Mouse (Mus musculus) C2C12 (cell line): ENCODE measurements at regions not wholly inside any gene's neighbourhood (a gene's known extent, or its start where the extent isn't known, plus 50 kb on each side); places are given as distances from the start of the nearest gene placed in this dataset.

Experiments used
- CTCF ChIP-seq: IDR thresholded peaks from one replicate; pipeline ENCODE4 v1.5.1; 2011; ENCODE audit not compliant: control insufficient read depth, insufficient read depth, insufficient read length
- FOSL1 ChIP-seq: IDR thresholded peaks from one replicate; pipeline ENCODE4 v1.8.0; 2011; ENCODE audit warnings: mild to moderate bottlenecking, low read length; ENCODE audit not compliant: poor library complexity, insufficient read depth, severe bottlenecking
- MAX ChIP-seq: IDR thresholded peaks from one replicate; pipeline ENCODE4 v1.6.1; 2011; ENCODE audit warnings: mild to moderate bottlenecking, control low read depth
- MYOD1 ChIP-seq: IDR thresholded peaks from one replicate; pipeline ENCODE4 v1.6.1; 2011; ENCODE audit warnings: low read depth; ENCODE audit not compliant: control insufficient read depth, insufficient read length
- MYOG ChIP-seq: IDR thresholded peaks from one replicate; pipeline ENCODE4 v1.6.1; 2011; ENCODE audit not compliant: control insufficient read depth, insufficient read length; ENCODE audit errors: extremely low read depth
- USF1 ChIP-seq: IDR thresholded peaks from one replicate; pipeline ENCODE4 v1.6.1; 2011; ENCODE audit warnings: low read depth, mild to moderate bottlenecking, control low read depth, moderate library complexity

DNA sequence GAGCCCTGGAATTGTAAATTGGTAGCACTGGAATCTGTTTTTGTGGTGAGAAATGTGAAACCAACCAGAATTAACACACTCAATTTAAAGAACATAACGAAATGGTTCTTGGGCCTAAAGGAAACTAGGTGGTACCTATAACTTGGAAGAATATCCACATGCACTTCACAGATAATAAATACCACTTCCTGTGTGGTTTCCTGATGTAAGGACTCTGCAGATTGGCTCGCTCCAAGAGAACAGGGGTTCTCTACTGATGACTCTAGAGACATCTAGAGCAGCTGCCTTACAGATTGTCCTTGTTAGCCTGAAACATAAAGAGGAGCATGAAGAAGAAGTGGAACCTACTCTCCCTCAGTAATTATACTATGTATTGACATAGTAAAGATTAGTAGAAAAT, 238.4 kb upstream of the Gm11042 start:
- TF ChIP-seq USF1, result no peak
- no peak for TF ChIP-seq CTCF
- TF ChIP-seq MYOG, result no peak
- TF ChIP-seq MAX, result no peak
- no peak for TF ChIP-seq MYOD1
- TF ChIP-seq FOSL1, result no peak
